Mouse (Mus musculus): ENCODE data around the gene Impg1. TPM values are rescaled to one million over a fixed set of nuclear protein-coding genes. Genes with fewer than 3 reads are reported as not detected.
"Not testable (repeated sequence)": the region's sequence is repeated elsewhere in the genome, so short reads cannot be mapped to it uniquely, and the experiment has no call there.

Gene Impg1
- total RNA-seq, 2 experiments from 2014 or later: not detected

GRCm38 (mm10) chr9:80351678-80352331, 113.5 kb downstream of the Impg1 start:
- no peak for ATAC-seq (replicated peaks; ENCODE audit: poor library complexity, severe bottlenecking)

GRCm38 (mm10) chr9:80351295-80351677, 114.0 kb downstream of the Impg1 start:
- ATAC-seq (replicated peaks; ENCODE audit: poor library complexity, severe bottlenecking): no peak

- ATAC-seq (replicated peaks; ENCODE audit: poor library complexity, severe bottlenecking): peak; percentile 92
Observed at GRCm38 (mm10) chr9:80344451-80345000, 120.8 kb downstream of the Impg1 start.

- ATAC-seq (replicated peaks; ENCODE audit: poor library complexity, severe bottlenecking): no peak
Observed at GRCm38 (mm10) chr9:80342520-80342919, 122.8 kb downstream of the Impg1 start.

GRCm38 (mm10) chr9:80341756-80342155, 123.5 kb downstream of the Impg1 start:
- peak; percentile 40 for ATAC-seq (replicated peaks; ENCODE audit: poor library complexity, severe bottlenecking)

GRCm38 (mm10) chr9:80340927-80341326, 124.4 kb downstream of the Impg1 start:
- ATAC-seq (replicated peaks; ENCODE audit: poor library complexity, severe bottlenecking): no peak

- no peak for ATAC-seq (replicated peaks; ENCODE audit: poor library complexity, severe bottlenecking)
Observed at GRCm38 (mm10) chr9:80338026-80338425, 127.3 kb downstream of the Impg1 start.

- no peak for ATAC-seq (replicated peaks; ENCODE audit: poor library complexity, severe bottlenecking)
Observed at GRCm38 (mm10) chr9:80335660-80336357, 129.5 kb downstream of the Impg1 start.

- ATAC-seq (replicated peaks; ENCODE audit: poor library complexity, severe bottlenecking): no peak
Observed at GRCm38 (mm10) chr9:80333998-80334605, 131.2 kb downstream of the Impg1 start.

- ATAC-seq (replicated peaks; ENCODE audit: poor library complexity, severe bottlenecking): no peak
Observed at GRCm38 (mm10) chr9:80333466-80333865, 131.8 kb downstream of the Impg1 start.

GRCm38 (mm10) chr9:80332153-80332552, 133.1 kb downstream of the Impg1 start:
- peak; percentile 87 for ATAC-seq (replicated peaks; ENCODE audit: poor library complexity, severe bottlenecking)

- ATAC-seq (replicated peaks; ENCODE audit: poor library complexity, severe bottlenecking): not testable (repeated sequence)
Observed at GRCm38 (mm10) chr9:80321051-80321887, 144.0 kb downstream of the Impg1 start.

- ATAC-seq (replicated peaks; ENCODE audit: poor library complexity, severe bottlenecking): peak; percentile 46; the same call in 1 of the 2 replicates
Observed at GRCm38 (mm10) chr9:80318027-80318426, 147.3 kb downstream of the Impg1 start.

GRCm38 (mm10) chr9:80315922-80316321, 149.4 kb downstream of the Impg1 start:
- no peak for ATAC-seq (replicated peaks; ENCODE audit: poor library complexity, severe bottlenecking)

- no peak for ATAC-seq (replicated peaks; ENCODE audit: poor library complexity, severe bottlenecking)
Observed at GRCm38 (mm10) chr9:80313610-80314009, 151.7 kb downstream of the Impg1 start.

GRCm38 (mm10) chr9:80307629-80308028, 157.7 kb downstream of the Impg1 start:
- no peak for ATAC-seq (replicated peaks; ENCODE audit: poor library complexity, severe bottlenecking)

- no peak for ATAC-seq (replicated peaks; ENCODE audit: poor library complexity, severe bottlenecking)
Observed at GRCm38 (mm10) chr9:80306853-80307252, 158.4 kb downstream of the Impg1 start.

- ATAC-seq (replicated peaks; ENCODE audit: poor library complexity, severe bottlenecking): no peak
Observed at GRCm38 (mm10) chr9:80306390-80306789, 158.9 kb downstream of the Impg1 start.

GRCm38 (mm10) chr9:80303518-80303917, 161.8 kb downstream of the Impg1 start:
- ATAC-seq (replicated peaks; ENCODE audit: poor library complexity, severe bottlenecking): peak; percentile 50

GRCm38 (mm10) chr9:80299031-80299430, 166.2 kb downstream of the Impg1 start:
- ATAC-seq (replicated peaks; ENCODE audit: poor library complexity, severe bottlenecking): no peak
